Mouse (Mus musculus) left cerebral cortex, adult 18-20 months (tissue): ENCODE measurements around the gene Olfr25. TPM values are rescaled to one million over a fixed set of nuclear protein-coding genes. Genes with fewer than 3 reads are reported as not detected.

ENCODE experiments used
- DNase-seq, 2 experiments: peaks; one replicate each; pipeline ENCODE4 v3.0.0; 2021 to 2022; ENCODE audit warnings: low spot score in 2 of 2, mixed read lengths in 1 of 2
- long read RNA-seq, 2 experiments: library from polyadenylated mRNA; stranded (forward); transcript quantifications; one replicate each; pipeline ENCODE4 v2.0.0; 2021
- total RNA-seq, 2 experiments: library from RNA; stranded (reverse); gene quantifications; 2 replicates each; pipeline ENCODE4 v1.2.3; 2021

The Olfr25 gene
- total RNA-seq: not detected
- long read RNA-seq, experiment 1: 0 reads
- long read RNA-seq, experiment 2: 0 reads

- no peak for DNase-seq
Observed at GRCm38 (mm10) chr9:38328760-38329159, at the start of gene Olfr25. Gene Olfr25, plus strand, starts transcription at chr9:38329060.

GRCm38 (mm10) chr9:38290807-38291206 is 38.1 kb upstream of the Olfr25 start, which contains the start of gene Olfr896-ps1:
Gene Olfr896-ps1, plus strand, starts transcription at chr9:38291107.
- DNase-seq: no peak

GRCm38 (mm10) chr9:38348111-38348510 is 19.3 kb downstream of the Olfr25 start, which contains the start of gene Olfr898:
Gene Olfr898, plus strand, starts transcription at chr9:38348411.
- DNase-seq: no peak

- DNase-seq: no peak
Observed at GRCm38 (mm10) chr9:38366596-38366995, 37.7 kb downstream of the Olfr25 start, which contains the start of gene Olfr250. Gene Olfr250, plus strand, starts transcription at chr9:38366896.

- no peak for DNase-seq
Observed at GRCm38 (mm10) chr9:38376786-38377185, 47.9 kb downstream of the Olfr25 start, which contains the start of gene Olfr251. Gene Olfr251, plus strand, starts transcription at chr9:38377086.

Other genes starting within 250 kb of the Olfr25 start
- not detected for gene Olfr887, start 245.0 kb upstream of the Olfr25 start, total RNA-seq
- not detected for gene Olfr888, start 220.9 kb upstream of the Olfr25 start, total RNA-seq
- gene Olfr889, start 213.9 kb upstream of the Olfr25 start, total RNA-seq: not detected
- not detected for gene Olfr890, start 186.5 kb upstream of the Olfr25 start, total RNA-seq
- gene Olfr891, start 148.2 kb upstream of the Olfr25 start, total RNA-seq: not detected
- gene Olfr893, start 120.7 kb upstream of the Olfr25 start, total RNA-seq: not detected
- not detected for gene Olfr894, start 111.0 kb upstream of the Olfr25 start, total RNA-seq
- gene Olfr143, start 76.3 kb upstream of the Olfr25 start, total RNA-seq: not detected
- not detected for gene Olfr895, start 61.2 kb upstream of the Olfr25 start, total RNA-seq
- gene Olfr896-ps1, start 38.0 kb upstream of the Olfr25 start, total RNA-seq: not detected
- not detected for gene Olfr898, start 19.4 kb downstream of the Olfr25 start, total RNA-seq
- not detected for gene Olfr250, start 37.8 kb downstream of the Olfr25 start, total RNA-seq
- not detected for gene Olfr251, start 48.0 kb downstream of the Olfr25 start, total RNA-seq
- gene Olfr147, start 72.6 kb downstream of the Olfr25 start, total RNA-seq: not detected
- not detected for gene Olfr901, start 100.4 kb downstream of the Olfr25 start, total RNA-seq
- gene Olfr902, start 118.6 kb downstream of the Olfr25 start, total RNA-seq: not detected
- not detected for gene Olfr904, start 134.1 kb downstream of the Olfr25 start, total RNA-seq
- gene Olfr905, start 142.0 kb downstream of the Olfr25 start, total RNA-seq: under 1 TPM in 1 of 2 experiments, not detected in 1; 0.07 TPM
- not detected for gene Olfr906, start 158.0 kb downstream of the Olfr25 start, total RNA-seq
- gene Olfr907, start 166.7 kb downstream of the Olfr25 start, total RNA-seq: not detected
- not detected for gene Olfr911-ps1, start 192.5 kb downstream of the Olfr25 start, total RNA-seq
- not detected for gene Olfr910, start 208.8 kb downstream of the Olfr25 start, total RNA-seq